Mouse (Mus musculus): Measurements from ENCODE around the gene Sept10. TPM values are rescaled to one million over a fixed set of nuclear protein-coding genes. Genes with fewer than 3 reads are reported as not detected.

The Sept10 gene
- polyA plus RNA-seq, 2 experiments: 40.1 to 48.8 TPM

DNA sequence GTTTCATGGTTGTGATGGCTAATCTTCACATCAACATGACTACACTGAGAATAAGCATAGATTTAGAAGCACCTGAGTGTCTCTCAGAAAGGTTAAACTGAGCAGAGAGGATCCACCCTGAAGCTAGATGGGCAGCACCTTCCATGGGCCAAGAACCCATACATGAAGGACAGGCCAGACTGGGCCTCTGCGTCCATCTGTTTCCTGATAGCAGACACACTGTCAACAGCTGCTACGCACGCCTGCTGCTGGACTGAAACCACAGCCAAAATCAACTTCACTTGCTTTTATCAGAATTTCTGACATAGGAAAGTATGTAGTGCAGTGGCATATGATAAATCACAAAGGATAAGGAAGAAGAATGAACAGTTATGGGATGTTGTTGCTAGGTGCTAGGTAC, 42.0 kb downstream of the Sept10 start:
- no peak overlapping the region for H3K4me3 ChIP-seq (replicated peaks; ENCODE audit: low read length)
- no peaks in the 10 kb centered on the region for H3K9me3 ChIP-seq (ENCODE audit: control insufficient read depth, low read length)
- H3K27me3 ChIP-seq (ENCODE audit: control insufficient read depth, insufficient read depth, low read length): no peaks in the 10 kb centered on the region
- H3K9ac ChIP-seq (ENCODE audit: low read depth, low read length, severe bottlenecking): no peak overlapping the region
- 83% methylated on average over 3 of the region's 3 CpGs for WGBS
- TF ChIP-seq POLR2A (IDR thresholded peaks at IDR 0.05; ENCODE audit: borderline replicate concordance, extremely low read depth, insufficient read depth, insufficient read length): no peak
- no peak overlapping the region for H3K4me2 ChIP-seq (replicated peaks; ENCODE audit: low read depth, low read length, severe bottlenecking)
- H3K36me3 ChIP-seq (ENCODE audit: control insufficient read depth, insufficient read depth, low read length): peaks cover 15% of the 10 kb centered on the region
- no peak for ATAC-seq (ENCODE audit: low FRiP score, low read depth)
- no peak for DNase-seq (ENCODE audit: low spot score)
- H3K27ac ChIP-seq (replicated peaks; ENCODE audit: low read depth, low read length): no peak overlapping the region
- H3K4me1 ChIP-seq (ENCODE audit: control insufficient read depth, insufficient read depth, low read length): no peaks in the 10 kb centered on the region

GRCm38 (mm10) chr10:59172539-59172938, 49.1 kb downstream of the Sept10 start:
- TF ChIP-seq POLR2A (IDR thresholded peaks at IDR 0.05; ENCODE audit: borderline replicate concordance, extremely low read depth, insufficient read depth, insufficient read length): no peak
- Histone ChIP-seq H3K9ac (ENCODE audit: low read depth, low read length, severe bottlenecking) (no peak overlapping the region), H3K27ac (replicated peaks; ENCODE audit: low read depth, low read length) (no peak overlapping the region), H3K9me3 (ENCODE audit: control insufficient read depth, low read length) (no peaks in the 10 kb centered on the region), H3K4me3 (replicated peaks; ENCODE audit: low read length) (no peak overlapping the region), H3K4me2 (replicated peaks; ENCODE audit: low read depth, low read length, severe bottlenecking) (no peak overlapping the region), H3K4me1 (ENCODE audit: control insufficient read depth, insufficient read depth, low read length) (no peaks in the 10 kb centered on the region), H3K27me3 (ENCODE audit: control insufficient read depth, insufficient read depth, low read length) (no peaks in the 10 kb centered on the region), H3K36me3 (ENCODE audit: control insufficient read depth, insufficient read depth, low read length) (peaks cover 11% of the 10 kb centered on the region; the same call in 1 of the 2 replicates)
- ATAC-seq (ENCODE audit: low FRiP score, low read depth): no peak
- 90% methylated on average over 1 of the region's 1 CpGs for WGBS
- no peak for DNase-seq (ENCODE audit: low spot score)

GRCm38 (mm10) chr10:59171042-59171441, 50.6 kb downstream of the Sept10 start:
- Histone ChIP-seq H3K9me3 (ENCODE audit: control insufficient read depth, low read length) (no peaks in the 10 kb centered on the region), H3K27me3 (ENCODE audit: control insufficient read depth, insufficient read depth, low read length) (no peaks in the 10 kb centered on the region), H3K27ac (replicated peaks; ENCODE audit: low read depth, low read length) (no peak overlapping the region), H3K4me1 (ENCODE audit: control insufficient read depth, insufficient read depth, low read length) (no peaks in the 10 kb centered on the region), H3K4me2 (replicated peaks; ENCODE audit: low read depth, low read length, severe bottlenecking) (no peak overlapping the region), H3K9ac (ENCODE audit: low read depth, low read length, severe bottlenecking) (no peak overlapping the region), H3K36me3 (ENCODE audit: control insufficient read depth, insufficient read depth, low read length) (peaks cover 5% of the 10 kb centered on the region), H3K4me3 (replicated peaks; ENCODE audit: low read length) (no peak overlapping the region)
- TF ChIP-seq POLR2A (IDR thresholded peaks at IDR 0.05; ENCODE audit: borderline replicate concordance, extremely low read depth, insufficient read depth, insufficient read length): no peak
- ATAC-seq (ENCODE audit: low FRiP score, low read depth) (no peak), DNase-seq (ENCODE audit: low spot score) (peak; percentile 21)
- WGBS: 55% methylated on average over 3 of the region's 3 CpGs

GRCm38 (mm10) chr10:59166104-59166944, 55.3 kb downstream of the Sept10 start:
- H3K36me3 ChIP-seq (ENCODE audit: control insufficient read depth, insufficient read depth, low read length): peaks cover 9% of the 10 kb centered on the region; the same call in 1 of the 2 replicates
- WGBS: 59% methylated on average over 14 of the region's 14 CpGs
- DNase-seq (ENCODE audit: low spot score): peak; percentile 52
- H3K4me1 ChIP-seq (ENCODE audit: control insufficient read depth, insufficient read depth, low read length): no peaks in the 10 kb centered on the region
- no peaks in the 10 kb centered on the region for H3K9me3 ChIP-seq (ENCODE audit: control insufficient read depth, low read length)
- no peak overlapping the region for H3K27ac ChIP-seq (replicated peaks; ENCODE audit: low read depth, low read length)
- ATAC-seq (ENCODE audit: low FRiP score, low read depth): no peak
- H3K4me2 ChIP-seq (replicated peaks; ENCODE audit: low read depth, low read length, severe bottlenecking): no peak overlapping the region
- TF ChIP-seq POLR2A (IDR thresholded peaks at IDR 0.05; ENCODE audit: borderline replicate concordance, extremely low read depth, insufficient read depth, insufficient read length): no peak
- H3K4me3 ChIP-seq (replicated peaks; ENCODE audit: low read length): no peak overlapping the region
- no peaks in the 10 kb centered on the region for H3K27me3 ChIP-seq (ENCODE audit: control insufficient read depth, insufficient read depth, low read length)
- H3K9ac ChIP-seq (ENCODE audit: low read depth, low read length, severe bottlenecking): no peak overlapping the region

DNA sequence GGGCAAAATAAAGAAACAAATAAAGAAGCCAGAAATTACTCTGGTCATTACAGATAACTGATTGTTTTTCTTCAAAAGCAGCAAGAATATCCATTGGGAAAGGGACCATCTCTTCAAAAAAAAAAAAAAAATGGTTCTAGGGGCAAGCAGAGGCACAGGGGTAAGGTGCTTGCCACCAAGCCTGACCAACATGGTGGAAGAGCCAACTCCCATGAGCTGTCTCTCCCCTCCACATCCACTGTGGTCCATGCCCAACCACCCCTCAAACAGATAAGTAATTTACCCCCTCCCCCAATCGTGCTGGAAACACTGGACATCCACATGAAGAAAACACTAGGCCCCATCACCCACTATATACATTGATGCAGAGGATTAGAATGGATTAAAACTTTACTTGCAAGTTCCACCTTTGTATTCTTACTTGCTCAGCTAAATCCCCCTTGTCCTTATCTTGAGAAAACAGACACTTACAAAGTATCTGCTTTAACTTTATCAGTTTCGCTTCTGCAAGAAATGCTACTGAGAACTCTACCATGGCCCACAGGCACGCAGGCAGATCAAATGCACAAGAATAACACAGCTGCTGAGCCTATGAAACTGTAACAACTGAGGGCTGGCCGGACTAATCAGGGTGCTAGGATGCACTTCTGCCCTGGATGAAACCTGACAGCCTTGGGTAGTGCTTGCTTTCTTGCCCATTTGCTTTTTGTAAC, 59.3 kb downstream of the Sept10 start:
- H3K9ac ChIP-seq (ENCODE audit: low read depth, low read length, severe bottlenecking): no peak overlapping the region
- WGBS: 72% methylated on average over 4 of the region's 4 CpGs
- H3K27me3 ChIP-seq (ENCODE audit: control insufficient read depth, insufficient read depth, low read length): no peaks in the 10 kb centered on the region
- no peak for TF ChIP-seq POLR2A (IDR thresholded peaks at IDR 0.05; ENCODE audit: borderline replicate concordance, extremely low read depth, insufficient read depth, insufficient read length)
- DNase-seq (ENCODE audit: low spot score): no peak
- no peaks in the 10 kb centered on the region for H3K4me1 ChIP-seq (ENCODE audit: control insufficient read depth, insufficient read depth, low read length)
- peaks cover 11% of the 10 kb centered on the region; the same call in 1 of the 2 replicates for H3K36me3 ChIP-seq (ENCODE audit: control insufficient read depth, insufficient read depth, low read length)
- no peak overlapping the region for H3K4me3 ChIP-seq (replicated peaks; ENCODE audit: low read length)
- H3K4me2 ChIP-seq (replicated peaks; ENCODE audit: low read depth, low read length, severe bottlenecking): no peak overlapping the region
- no peak overlapping the region for H3K27ac ChIP-seq (replicated peaks; ENCODE audit: low read depth, low read length)
- no peak for ATAC-seq (ENCODE audit: low FRiP score, low read depth)
- no peaks in the 10 kb centered on the region for H3K9me3 ChIP-seq (ENCODE audit: control insufficient read depth, low read length)
